Mouse (Mus musculus) thymus, postnatal 36 days (tissue): ENCODE data around the gene Gm20683.

Source experiments
- DNase-seq, 2 experiments: peaks; one replicate each; pipeline ENCODE4 v3.0.0; 2022; ENCODE audit warnings: mixed read lengths in 2 of 2

The Gm20683 gene

DNA sequence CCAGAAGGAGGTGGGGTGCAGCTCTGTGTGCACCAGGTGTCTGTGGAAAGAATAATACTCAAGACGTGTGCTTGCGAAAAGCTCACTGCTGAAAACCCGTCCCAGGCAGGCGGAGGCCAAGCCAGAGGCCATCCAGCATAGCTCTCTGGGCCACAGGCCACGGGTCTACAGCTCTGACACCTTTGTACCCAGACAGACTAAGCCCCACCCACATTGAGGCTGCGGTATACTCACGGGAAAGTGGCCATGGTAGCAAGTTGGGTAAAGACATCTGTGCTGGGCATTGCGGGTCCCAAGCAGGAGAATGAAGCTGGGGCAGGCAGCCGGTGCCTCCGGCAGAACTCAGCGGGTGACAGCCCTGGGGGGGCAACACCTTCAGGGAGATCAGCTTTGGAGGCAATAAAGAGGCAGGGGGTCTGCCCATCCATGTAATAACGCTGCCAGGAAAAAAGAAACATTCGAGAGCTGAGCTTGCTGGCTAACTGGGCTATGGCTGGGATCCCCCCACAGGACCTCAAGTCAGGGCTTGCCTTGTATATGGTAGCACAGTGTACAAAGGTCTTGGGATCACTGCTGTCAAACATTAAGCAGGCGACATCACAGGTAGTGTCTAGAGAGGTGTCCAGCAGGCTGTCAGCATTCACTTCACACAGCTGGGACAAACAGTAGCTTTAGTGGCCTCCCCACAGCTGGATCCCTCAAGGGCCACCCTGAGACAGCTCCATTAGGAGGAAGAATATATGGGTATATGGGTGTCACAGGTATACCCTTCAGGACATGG, 1.9 kb downstream of the Gm20683 start:
- no peak for DNase-seq

GRCm38 (mm10) chr17:25838904-25839303, 2.7 kb downstream of the Gm20683 start:
- no peak for DNase-seq

GRCm38 (mm10) chr17:25837533-25837932, 4.0 kb downstream of the Gm20683 start:
- no peak for DNase-seq

GRCm38 (mm10) chr17:25837076-25837410, 4.5 kb downstream of the Gm20683 start, which contains the start of gene Rhbdl1:
TSS of gene Rhbdl1 (minus strand) at chr17:25837295.
- no peak for DNase-seq

- peak in 1 of 2 experiments; percentile 60 for DNase-seq
Observed at GRCm38 (mm10) chr17:25836397-25837075, 5.0 kb downstream of the Gm20683 start.

DNA sequence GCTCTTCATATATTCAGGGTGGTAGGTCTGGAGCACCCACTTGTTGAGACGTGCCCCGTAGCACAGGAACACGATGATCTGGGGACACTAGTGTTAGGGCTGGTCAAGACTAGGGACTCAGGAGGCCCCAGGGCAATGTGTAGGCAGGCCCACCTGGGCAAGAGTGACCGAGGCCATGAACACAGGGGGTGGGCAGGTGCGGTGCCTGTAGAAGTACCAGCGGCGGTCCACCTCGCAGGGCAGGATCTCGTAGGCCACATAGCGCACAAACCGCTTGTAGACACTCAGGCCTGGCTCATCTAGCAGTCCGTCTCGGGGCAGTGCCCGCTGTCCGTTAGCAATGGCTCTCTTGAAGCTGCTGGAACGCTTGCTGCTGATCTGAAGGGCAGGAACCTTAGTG, 5.7 kb downstream of the Gm20683 start:
- peak in 1 of 2 experiments; percentile 12 for DNase-seq

DNA sequence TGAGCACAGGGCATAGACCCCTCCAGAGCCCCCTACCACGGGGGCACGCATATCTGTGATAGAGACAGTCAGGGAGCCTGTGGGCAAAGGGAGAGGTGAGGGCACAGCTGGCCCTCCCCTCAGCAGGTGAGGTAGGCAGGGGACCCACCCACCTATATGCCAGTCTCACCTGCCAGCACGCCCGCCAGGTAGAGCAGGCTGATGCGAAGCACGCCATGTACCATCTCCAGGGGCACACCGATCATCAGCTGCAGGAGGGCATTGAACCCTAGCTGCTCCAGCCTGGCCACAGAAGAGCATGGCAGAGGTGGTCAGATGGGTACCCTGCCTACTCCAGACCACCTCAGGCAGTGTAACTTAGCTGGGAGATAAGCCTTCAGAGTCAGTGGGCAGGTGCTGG, 6.3 kb downstream of the Gm20683 start:
- no peak for DNase-seq

DNA sequence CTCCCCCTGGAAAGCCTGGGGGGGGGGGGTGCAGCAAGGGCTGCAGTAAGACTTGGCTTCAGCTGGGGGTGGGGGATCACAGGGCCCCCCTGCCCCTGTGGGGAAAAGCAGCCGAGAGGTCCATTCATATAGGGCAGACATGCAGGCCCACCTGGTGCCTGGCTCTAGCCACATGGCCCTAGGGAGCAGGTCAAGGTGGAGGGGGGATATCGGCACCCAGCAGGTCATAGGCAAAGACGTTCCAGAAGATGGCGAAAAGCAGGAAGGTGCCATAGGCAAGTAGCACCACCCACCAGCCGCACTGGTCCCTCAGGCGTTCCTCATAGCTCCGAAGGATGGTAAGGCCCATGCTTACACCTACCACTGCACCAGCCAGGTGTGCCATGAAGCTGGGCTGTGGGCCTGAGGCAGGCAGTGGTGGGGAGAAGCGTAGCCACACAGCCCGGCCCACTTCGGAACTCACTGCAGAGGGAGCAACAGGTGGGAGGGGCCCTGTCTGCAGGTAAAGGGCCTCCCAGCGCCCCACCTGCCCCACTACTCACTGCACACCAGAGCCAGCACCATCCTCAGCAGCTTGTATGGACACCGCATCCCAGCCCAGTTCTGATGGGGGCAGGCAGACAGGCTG, 6.9 kb downstream of the Gm20683 start:
- peak in 1 of 2 experiments; percentile 32 for DNase-seq

- no peak for DNase-seq
Observed at GRCm38 (mm10) chr17:25833961-25834594, 7.5 kb downstream of the Gm20683 start.

- no peak for DNase-seq
Observed at GRCm38 (mm10) chr17:25833291-25833663, 8.3 kb downstream of the Gm20683 start, which contains the start of gene Stub1. TSS of gene Stub1 (minus strand) at chr17:25833404.

GRCm38 (mm10) chr17:25832436-25833290, 8.9 kb downstream of the Gm20683 start:
- DNase-seq, result peak; percentile 97 to 99

- peak in 1 of 2 experiments; percentile 29 for DNase-seq
Observed at GRCm38 (mm10) chr17:25831451-25832281, 9.9 kb downstream of the Gm20683 start.

DNA sequence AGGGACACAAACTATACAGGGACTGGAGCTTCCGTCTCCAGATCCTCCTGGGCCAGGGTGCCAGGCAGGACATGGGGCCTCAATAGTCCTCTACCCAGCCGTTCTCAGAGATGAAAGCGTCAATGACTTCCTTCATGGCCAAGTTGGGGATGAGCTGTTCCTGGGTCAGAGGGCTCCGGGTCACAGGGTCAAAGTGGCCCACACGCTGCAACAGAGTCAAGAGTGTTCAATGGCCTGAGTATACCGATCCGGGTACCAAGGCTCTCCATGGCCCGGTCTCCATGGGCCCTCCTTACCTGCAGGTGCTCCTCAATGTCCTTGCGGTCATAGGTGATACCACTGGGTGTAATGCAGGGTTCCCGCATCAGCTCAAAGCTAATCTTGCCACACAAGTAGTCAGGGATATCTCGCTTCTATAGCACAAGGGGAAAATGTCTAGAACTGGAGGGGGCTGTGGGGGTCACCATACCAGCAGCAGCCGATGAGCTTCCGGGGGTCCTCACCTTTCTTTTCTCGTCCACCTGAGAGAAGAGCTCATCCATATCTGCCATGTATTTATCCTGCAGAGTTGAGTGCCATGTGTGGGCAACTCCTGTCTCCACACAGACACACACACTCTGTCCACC, 10.6 kb downstream of the Gm20683 start:
- peak in 1 of 2 experiments; percentile 16 for DNase-seq

GRCm38 (mm10) chr17:25830200-25830753, 11.3 kb downstream of the Gm20683 start:
- no peak for DNase-seq

DNA sequence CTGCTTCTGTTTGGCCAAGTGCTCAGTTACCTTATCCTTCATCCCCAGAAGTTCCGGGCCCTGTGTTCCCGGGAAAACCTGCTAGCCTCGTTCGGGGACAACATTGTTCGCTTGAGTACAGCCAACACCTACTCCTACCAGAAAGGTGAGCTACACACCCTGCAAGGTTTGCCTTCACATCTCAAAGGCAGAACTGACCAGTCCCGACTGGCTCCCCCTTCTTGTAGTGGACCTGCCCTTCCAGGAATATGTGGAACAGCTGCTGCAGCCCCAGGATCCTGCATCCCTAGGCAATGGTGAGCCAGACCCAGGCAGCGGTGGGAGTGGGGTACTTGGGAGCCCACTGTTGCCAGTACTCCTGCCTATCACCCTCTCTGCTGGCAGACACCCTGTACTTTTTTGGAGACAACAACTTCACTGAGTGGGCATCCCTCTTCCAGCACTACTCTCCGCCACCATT, 12.0 kb downstream of the Gm20683 start:
- peak in 1 of 2 experiments; percentile 18 for DNase-seq

- DNase-seq, result peak; percentile 73 to 77
Observed at GRCm38 (mm10) chr17:25828712-25829557, 12.6 kb downstream of the Gm20683 start, which contains the start of gene Jmjd8. TSS of gene Jmjd8 (plus strand) at chr17:25828867.

- peak in 1 of 2 experiments; percentile 53 for DNase-seq
Observed at GRCm38 (mm10) chr17:25828223-25828594, 13.4 kb downstream of the Gm20683 start.

GRCm38 (mm10) chr17:25827546-25828222, 13.9 kb downstream of the Gm20683 start:
- no peak for DNase-seq

GRCm38 (mm10) chr17:25827011-25827410, 14.6 kb downstream of the Gm20683 start:
- DNase-seq, result no peak
